ENCODE assay signal across 16 mouse cellular contexts in the genomic region with DNA sequence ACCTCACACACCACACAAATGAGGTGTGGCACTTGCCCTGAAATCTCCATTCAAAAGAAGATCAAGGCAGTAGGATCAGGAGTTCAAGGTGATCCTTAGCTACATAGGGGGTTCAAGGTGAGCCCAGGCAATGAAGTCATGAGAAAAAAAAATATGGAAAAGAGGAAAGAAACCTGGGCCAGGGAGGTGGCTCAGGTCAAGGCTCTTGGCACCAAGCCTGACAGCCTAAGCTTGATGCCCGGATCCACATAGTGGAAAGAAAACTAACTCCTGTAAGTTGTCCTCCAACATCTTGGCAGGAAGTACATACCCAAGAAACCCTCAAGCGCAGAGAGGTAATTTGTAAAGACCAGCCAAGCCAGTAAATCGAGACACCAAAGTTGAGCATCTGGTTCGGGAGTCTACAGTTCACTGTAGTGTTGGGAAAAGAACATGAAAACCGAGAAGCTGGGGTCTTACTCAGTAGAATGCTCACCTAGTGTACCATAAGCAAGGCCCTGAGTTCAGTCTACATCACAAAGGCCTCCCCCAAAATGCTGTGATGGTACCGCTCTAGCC. TPM values are rescaled to one million over a fixed set of nuclear protein-coding genes. Genes with fewer than 3 reads are reported as not detected.
A peak's percentile ranks its signal among the peaks of the same experiment; 100 is the strongest.
DNase-seq lines count a peak whose midpoint lies in the region; TF ChIP-seq lines count a peak whose summit lies in the region.
"Had no signal": no experiment of that assay in that cellular context is flagged by ENCODE, and none has a peak within 500 bp of the region (broad histone marks: within the 10 kb centered on the region; RNA-seq: fewer than 3 reads in every experiment).

No protein-coding gene starts in this region.

- TF ChIP-seq CTCF in kidney, adult 2 months (conservative IDR thresholded peaks at IDR 0.05; ENCODE audit: insufficient read depth, insufficient read length, low read depth, low read length): no peak

- peaks cover 19% of the 10 kb centered on the region for H3K4me1 ChIP-seq in kidney, adult 2 months (ENCODE audit: control insufficient read depth, insufficient read depth, low read length)

- peak; percentile 69 for DNase-seq in kidney, adult 2 months
- no peak for DNase-seq in kidney, adult 11 months
- peak; percentile 65 for DNase-seq in adrenal gland, adult 8-10 months
- peak; percentile 67 to 74 for DNase-seq in adrenal gland, postnatal 36 days
- peak; percentile 68 for DNase-seq in kidney, postnatal 25 days
- DNase-seq in right cerebral cortex, postnatal 10 days (ENCODE audit: low spot score in 2 of 2): no peak
- no peak for DNase-seq in right cerebral cortex, adult 18-20 months
- DNase-seq in cerebellum, adult 9-10 months: no peak
- DNase-seq: cerebellum, adult 2 months; lung, adult 2 months; lung, postnatal 4 days; thymus, postnatal 4 days had no signal

- no peak for TF ChIP-seq POLR2A in kidney, adult 2 months (IDR thresholded peaks at IDR 0.05; ENCODE audit: low read depth, low read length)

- H3K27ac ChIP-seq in kidney, adult 2 months (ENCODE audit: insufficient read depth, low read depth, low read length): peak overlapping the region; percentile 40
- H3K27ac ChIP-seq: forebrain, embryonic 15.5 days; layer of hippocampus, adult 2 months; midbrain, embryonic 10.5 days had no signal

- no peak overlapping the region for H3K4me3 ChIP-seq in kidney, adult 2 months (ENCODE audit: insufficient read depth, low read depth, low read length)
- H3K4me3 ChIP-seq: erythroblast, embryonic 14.5 days; forebrain, embryonic 15.5 days; layer of hippocampus, adult 2 months; midbrain, embryonic 10.5 days had no signal

- 41% methylated on average over 6 of the region's 6 CpGs for WGBS in kidney, adult 2 months

- H3K36me3 ChIP-seq in kidney, adult 2 months (ENCODE audit: control insufficient read depth, insufficient read depth, low read length): no peaks in the 10 kb centered on the region

- no peaks in the 10 kb centered on the region for H3K27me3 ChIP-seq in kidney, adult 2 months (replicated peaks; ENCODE audit: control insufficient read depth, insufficient read depth, low read length)
- H3K27me3 ChIP-seq: forebrain, embryonic 15.5 days had no signal

RNA-seq across cellular contexts. Expression of a gene that starts 48.0 kb away (rescaled TPM):
- polyA plus RNA-seq in kidney, adult 2 months (2012; rRNA removed): 37.0 and 45.7 TPM in 2 replicates
- 100 to 1,000 TPM; 105 to 158 (median 133) TPM for total RNA-seq in adrenal gland, adult 8-10 months (2022)
- total RNA-seq in adrenal gland, postnatal 36 days (2021): 100 to 1,000 TPM; 122 to 132 TPM

Comparison
In these comparisons a context has a peak if more than half of its experiments do, and no peak if none do; other contexts are left out.
1. DNase-seq: peak in kidney, adult 2 months (single experiment), adrenal gland, adult 8-10 months (single experiment), adrenal gland, postnatal 36 days (2 of 2) and kidney, postnatal 25 days (2 of 2); none in kidney, adult 11 months (single experiment), right cerebral cortex, postnatal 10 days (0 of 2), right cerebral cortex, adult 18-20 months (single experiment) and cerebellum, adult 9-10 months (single experiment).